In the genomic region with DNA sequence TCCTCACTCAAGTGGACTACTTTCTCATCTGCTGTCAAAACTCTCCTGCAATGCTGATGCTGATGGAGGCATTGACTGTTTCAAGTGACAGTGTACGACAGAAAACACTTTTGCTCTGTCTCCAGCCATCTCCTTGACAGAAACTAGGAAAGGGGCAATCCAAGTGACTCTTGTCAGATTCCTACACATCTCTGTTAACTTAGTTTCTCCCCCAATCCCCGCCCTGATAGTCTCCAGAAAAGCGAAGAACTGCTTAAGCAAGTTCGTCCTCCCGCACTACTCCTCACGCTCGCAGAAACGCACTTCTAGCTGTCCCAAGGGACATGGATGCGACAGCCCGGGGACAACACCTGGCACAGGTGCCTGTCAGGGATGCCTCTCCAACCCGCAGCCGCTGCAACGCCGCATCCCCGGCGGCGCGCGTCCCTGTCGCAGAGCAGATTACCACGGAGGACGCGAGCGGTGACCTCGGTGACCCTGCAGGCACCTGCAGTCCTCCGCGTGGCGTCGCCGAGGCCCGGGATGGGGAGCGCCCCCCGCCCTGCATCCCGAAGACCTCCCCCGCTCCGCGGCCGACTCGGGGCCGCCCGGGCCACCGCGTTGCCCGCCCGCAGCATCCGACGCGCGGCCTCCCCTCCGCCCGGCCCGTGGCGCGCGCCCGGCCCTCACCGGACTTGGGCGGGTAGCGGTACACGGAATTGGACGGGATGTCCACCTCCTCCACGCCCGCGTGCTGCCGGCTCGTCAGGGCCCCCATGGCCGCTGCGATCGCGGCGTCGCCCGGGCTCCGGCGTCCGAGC, we compare ENCODE assay signal across 8 mouse cellular contexts. TPM values are rescaled to one million over a fixed set of nuclear protein-coding genes. Genes with fewer than 3 reads are reported as not detected.
A peak's percentile ranks its signal among the peaks of the same experiment; 100 is the strongest.
DNase-seq lines count a peak whose midpoint lies in the region; ATAC-seq lines count a peak whose summit lies in the region.

No protein-coding gene starts in this region.

- peak overlapping the region; percentile 77 for H3K4me3 ChIP-seq in intestine, embryonic 16.5 days (ENCODE audit: low read length)
- H3K4me3 ChIP-seq in midbrain, embryonic 16.5 days (ENCODE audit: low read depth, low read length) = peak overlapping the region; percentile 90

- H3K4me2 ChIP-seq in intestine, embryonic 16.5 days (ENCODE audit: low read depth, low read length) = peak overlapping the region; percentile 99
- H3K4me2 ChIP-seq in midbrain, embryonic 16.5 days (ENCODE audit: low read length) = peak overlapping the region; percentile 65

- intact Hi-C loops in left cerebral cortex, postnatal 4 days (cut with DNase I) = no loop called here
- intact Hi-C loops in left cerebral cortex, postnatal 14 days (cut with DNase I) = no loop called here

- peak; percentile 37; the same call in 1 of the 2 replicates for ATAC-seq in erythroid progenitor cell, adult 5-6 weeks (replicated peaks; ENCODE audit: low FRiP score, poor library complexity, severe bottlenecking)
- ATAC-seq in intestine, embryonic 16.5 days = peak; percentile 45
- peak; percentile 37 for ATAC-seq in midbrain, embryonic 16.5 days

- H3K9ac ChIP-seq in intestine, embryonic 16.5 days (ENCODE audit: low read depth, low read length) = peak overlapping the region; percentile 89
- peak overlapping the region; percentile 94 for H3K9ac ChIP-seq in midbrain, embryonic 16.5 days (ENCODE audit: low read depth, low read length)

- H3K27ac ChIP-seq in intestine, embryonic 16.5 days (ENCODE audit: low read length) = peak overlapping the region; percentile 62; the same call in 1 of the 2 replicates
- peak overlapping the region; percentile 97 for H3K27ac ChIP-seq in midbrain, embryonic 16.5 days (ENCODE audit: low read length)

- H3K36me3 ChIP-seq in intestine, embryonic 16.5 days (ENCODE audit: control insufficient read depth, insufficient read depth, low read length) = no peaks in the 10 kb centered on the region
- H3K36me3 ChIP-seq in midbrain, embryonic 16.5 days (ENCODE audit: control insufficient read depth, insufficient read depth, low read length) = no peaks in the 10 kb centered on the region

- DNase-seq in left cerebral cortex, postnatal 4 days = peak; percentile 21
- no peak for DNase-seq in left cerebral cortex, postnatal 14 days (ENCODE audit: low spot score in 2 of 2)
- peak; percentile 35 to 36 for DNase-seq in adrenal gland, postnatal 36 days
- peak; percentile 44 for DNase-seq in thymus, postnatal 14 days
- no peak for DNase-seq in natural killer cell, adult 2 months (ENCODE audit: low spot score in 2 of 2)

- under 1% methylated on average over 47 of the region's 76 CpGs for WGBS in intestine, embryonic 16.5 days
- under 1% methylated on average over 72 of the region's 76 CpGs for WGBS in midbrain, embryonic 16.5 days

- H3K9me3 ChIP-seq in intestine, embryonic 16.5 days (ENCODE audit: control insufficient read depth, low read length) = no peaks in the 10 kb centered on the region
- no peaks in the 10 kb centered on the region for H3K9me3 ChIP-seq in midbrain, embryonic 16.5 days (replicated peaks; ENCODE audit: control insufficient read depth, low read length, poor library complexity, severe bottlenecking)

- H3K27me3 ChIP-seq in intestine, embryonic 16.5 days (replicated peaks; ENCODE audit: control insufficient read depth, insufficient read depth, low read length) = no peaks in the 10 kb centered on the region
- H3K27me3 ChIP-seq in midbrain, embryonic 16.5 days (ENCODE audit: control insufficient read depth, insufficient read depth, low read depth, low read length) = no peaks in the 10 kb centered on the region

- peaks cover 19% of the 10 kb centered on the region for H3K4me1 ChIP-seq in intestine, embryonic 16.5 days (ENCODE audit: control insufficient read depth, insufficient read depth, low read length)
- H3K4me1 ChIP-seq in midbrain, embryonic 16.5 days (ENCODE audit: control insufficient read depth, insufficient read depth, low read length) = peaks cover 16% of the 10 kb centered on the region

RNA-seq across cellular contexts. Expression of a gene that starts 0.6 kb away (rescaled TPM):
- 100 to 1,000 TPM; 187 to 192 TPM for total RNA-seq in left cerebral cortex, postnatal 4 days (2021)
- total RNA-seq in left cerebral cortex, postnatal 14 days (2021) = 100 to 1,000 TPM; 228 to 235 TPM
- total RNA-seq in adrenal gland, postnatal 36 days (2021) = 1 to 10 TPM; 8.1 TPM
- total RNA-seq in erythroid progenitor cell, adult 5-6 weeks (2015; ENCODE audit: low replicate concordance) = 5.8 and 11.7 TPM in 2 replicates
- 9.2 and 9.8 TPM in 2 replicates for total RNA-seq in erythroid progenitor cell, adult 5-6 weeks (2017; ENCODE audit: low replicate concordance)
- polyA plus RNA-seq in intestine, embryonic 16.5 days (2015; fragmentation: Nextera tagmentation; extraction: Ambion mirVana) = 4.4 and 5.2 TPM in 2 replicates
- 32.3 and 41.8 TPM in 2 replicates for polyA plus RNA-seq in midbrain, embryonic 16.5 days (2015; fragmentation: Nextera tagmentation; extraction: Ambion mirVana)

RNA-seq across cellular contexts. Expression of a gene that starts 21.7 kb away (rescaled TPM):
- total RNA-seq in left cerebral cortex, postnatal 4 days (2021) = 10 to 100 TPM; 43.3 to 45.8 TPM
- total RNA-seq in left cerebral cortex, postnatal 14 days (2021) = 10 to 100 TPM; 30.1 to 32.0 TPM
- 10 to 100 TPM; 30.9 to 42.6 TPM for total RNA-seq in adrenal gland, postnatal 36 days (2021)
- 153 and 187 TPM in 2 replicates for total RNA-seq in erythroid progenitor cell, adult 5-6 weeks (2015; ENCODE audit: low replicate concordance)
- 47.2 and 63.3 TPM in 2 replicates for total RNA-seq in erythroid progenitor cell, adult 5-6 weeks (2017; ENCODE audit: low replicate concordance)
- 47.2 and 55.0 TPM in 2 replicates for polyA plus RNA-seq in intestine, embryonic 16.5 days (2015; fragmentation: Nextera tagmentation; extraction: Ambion mirVana)
- 36.2 and 36.3 TPM in 2 replicates for polyA plus RNA-seq in midbrain, embryonic 16.5 days (2015; fragmentation: Nextera tagmentation; extraction: Ambion mirVana)

RNA-seq across cellular contexts. Expression of a gene that starts 53.8 kb away (rescaled TPM):
- under 1 TPM in 1 of 2 experiments, not detected in 1; 0.08 TPM for total RNA-seq in left cerebral cortex, postnatal 4 days (2021)
- not detected for total RNA-seq in left cerebral cortex, postnatal 14 days (2021)
- not detected for total RNA-seq in adrenal gland, postnatal 36 days (2021)
- not detected in 2 replicates for total RNA-seq in erythroid progenitor cell, adult 5-6 weeks (2015; ENCODE audit: low replicate concordance)
- not detected in 2 replicates for total RNA-seq in erythroid progenitor cell, adult 5-6 weeks (2017; ENCODE audit: low replicate concordance)
- polyA plus RNA-seq in intestine, embryonic 16.5 days (2015; fragmentation: Nextera tagmentation; extraction: Ambion mirVana) = 0.39 TPM in 2 replicates
- 0.08 TPM in 1 of 2 replicates, not detected in the other for polyA plus RNA-seq in midbrain, embryonic 16.5 days (2015; fragmentation: Nextera tagmentation; extraction: Ambion mirVana)

Comparison
In these comparisons a context has a peak if more than half of its experiments do, and no peak if none do; other contexts are left out.
1. DNase-seq: peak in left cerebral cortex, postnatal 4 days (single experiment), adrenal gland, postnatal 36 days (2 of 2) and thymus, postnatal 14 days (single experiment); none in left cerebral cortex, postnatal 14 days (0 of 2) and natural killer cell, adult 2 months (0 of 2).
2. RNA of a gene that starts 0.6 kb away (total RNA-seq): 228 to 235 TPM in left cerebral cortex, postnatal 14 days and 187 to 192 TPM in left cerebral cortex, postnatal 4 days; 5.8 to 11.7 TPM in erythroid progenitor cell, adult 5-6 weeks and 8.1 TPM in adrenal gland, postnatal 36 days; every median in the first group is over 10 times any median in the second.
3. Peak in every context shown above with its lines, with median percentiles within 50 percentile points of each other: ATAC-seq.